Mouse (Mus musculus) liver, postnatal 0 days (tissue): ENCODE measurements at regions not wholly inside any gene's neighbourhood (a gene's known extent, or its start where the extent isn't known, plus 50 kb on each side); places are given as distances from the start of the nearest gene placed in this dataset.

Source experiments
- ATAC-seq: fragments of 200-750 bp; cut with Nextera tagmentation; 2 replicates; pipeline ENCODE4 v1.8.0; 2017; ENCODE audit warnings: mild to moderate bottlenecking, moderate library complexity
- DNase-seq: peaks from one replicate; pipeline ENCODE4 v3.0.0-alpha.2; 2016
- H3K27ac ChIP-seq: fragments of 300-500 bp; sonication (generic); 2 replicates; pipeline ENCODE4 v1.5.1; 2014; ENCODE audit warnings: antibody characterized with exemption, moderate library complexity, mild to moderate bottlenecking, low read depth
- H3K27me3 ChIP-seq: fragments of 300-500 bp; sonication (generic); 2 replicates; pipeline ENCODE4 v1.6.1; 2014; ENCODE audit warnings: low read length, control low read depth, mixed read lengths; ENCODE audit not compliant: insufficient read depth
- H3K36me3 ChIP-seq: fragments of 300-500 bp; sonication (generic); replicated peaks from 2 replicates; pipeline ENCODE4 v1.6.1; 2014; ENCODE audit warnings: mild to moderate bottlenecking, control low read depth, low read length, moderate library complexity, mixed read lengths; ENCODE audit not compliant: insufficient read depth
- H3K4me1 ChIP-seq: fragments of 300-500 bp; sonication (generic); 2 replicates; pipeline ENCODE4 v1.6.1; 2014; ENCODE audit warnings: antibody characterized with exemption, mild to moderate bottlenecking, control low read depth; ENCODE audit not compliant: insufficient read depth
- H3K4me2 ChIP-seq: fragments of 300-500 bp; sonication (generic); 2 replicates; pipeline ENCODE4 v1.6.1; 2014; ENCODE audit warnings: low read depth, mild to moderate bottlenecking, low read length, moderate library complexity, mixed read lengths
- H3K4me3 ChIP-seq: fragments of 300-500 bp; sonication (generic); 2 replicates; pipeline ENCODE4 v1.5.1; 2014; ENCODE audit warnings: low read depth, low read length
- H3K9ac ChIP-seq: fragments of 300-500 bp; sonication (generic); replicated peaks from 2 replicates; pipeline ENCODE4 v1.6.1; 2014; ENCODE audit warnings: mild to moderate bottlenecking, moderate library complexity
- H3K9me3 ChIP-seq: fragments of 300-500 bp; sonication (generic); 2 replicates; pipeline ENCODE4 v1.6.1; 2016; ENCODE audit warnings: mild to moderate bottlenecking, control low read depth, low read length, mixed read lengths
- CTCF ChIP-seq: sonication (generic); IDR thresholded peaks from 2 replicates; pipeline ENCODE4 v1.5.1; 2016; ENCODE audit warnings: antibody characterized with exemption, low read depth
- EP300 ChIP-seq: IDR thresholded peaks from 2 replicates; pipeline ENCODE4 v1.6.1; 2016; ENCODE audit warnings: antibody characterized with exemption, low read depth, mild to moderate bottlenecking
- WGBS: fragments of 180-500 bp; shearing (Covaris S2); extraction: QIAGEN DNeasy Blood & Tissue Kit; methylation state at CpG from one replicate; pipeline ENCODE4 v1.1.7; 2014; ENCODE audit not compliant: insufficient replicate concordance; 5-methylcytosine and 5-hydroxymethylcytosine counted together

DNA sequence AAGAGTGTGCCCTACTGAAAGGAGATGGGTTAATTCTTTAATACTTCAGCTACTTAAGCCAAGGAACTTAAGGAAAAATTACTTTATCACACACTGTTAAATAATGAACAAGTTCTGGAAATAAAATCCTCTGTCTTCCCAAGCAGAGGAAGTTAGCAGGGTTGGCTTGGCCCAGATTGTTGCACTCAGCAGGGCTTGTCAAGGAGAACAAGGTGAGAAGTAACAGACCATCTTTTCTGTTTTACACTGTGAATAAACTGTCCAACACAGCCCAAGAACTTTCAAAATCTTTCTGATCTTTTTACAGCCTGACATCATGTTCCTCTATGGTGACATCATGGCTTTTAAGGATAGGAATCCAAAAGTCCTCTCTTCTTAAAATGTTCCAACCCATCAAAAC is 789.1 kb downstream of the 5730522E02Rik start:
- no peak for ATAC-seq
- Histone ChIP-seq H3K27me3 (no peaks in the 10 kb centered on the region), H3K36me3 (no peaks in the 10 kb centered on the region), H3K9ac (no peak overlapping the region), H3K4me1 (no peaks in the 10 kb centered on the region), H3K4me3 (no peak overlapping the region), H3K9me3 (no peaks in the 10 kb centered on the region), H3K4me2 (no peak overlapping the region), H3K27ac (no peak overlapping the region)
- TF ChIP-seq EP300, result no peak
- no peak for TF ChIP-seq CTCF
- no peak for DNase-seq

DNA sequence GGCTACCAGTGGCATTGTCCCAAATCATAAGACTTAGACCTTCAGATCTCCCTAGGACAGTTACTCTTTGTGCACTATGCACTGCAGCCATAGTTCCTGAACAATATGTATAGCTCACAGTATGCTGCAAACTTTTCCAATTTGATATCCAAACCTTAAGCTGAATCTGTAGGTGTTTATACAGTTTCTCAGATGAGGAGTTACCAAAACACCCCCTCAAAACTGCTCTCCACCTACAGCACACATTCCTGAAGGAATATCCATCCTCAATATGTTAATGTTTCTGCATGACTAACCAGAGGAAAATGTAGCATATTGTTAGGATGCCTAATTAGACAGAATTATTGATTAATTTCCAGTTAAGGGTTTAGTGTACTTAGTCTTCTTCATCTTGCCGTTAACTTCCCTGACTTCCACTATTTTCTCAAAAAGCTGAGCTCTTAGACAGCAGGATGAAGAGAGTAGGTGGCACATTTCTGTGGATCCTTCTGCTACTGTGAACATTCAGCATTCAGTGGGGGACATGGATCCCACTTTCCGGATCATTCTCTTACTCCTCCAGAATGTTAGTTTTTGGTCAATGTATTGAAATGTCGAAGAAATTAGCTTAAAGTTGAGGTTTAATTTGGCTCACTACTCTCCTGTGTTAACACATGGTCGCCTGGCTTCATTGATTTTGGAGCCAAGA is 800.0 kb downstream of the 5730522E02Rik start:
- Histone ChIP-seq H3K4me1 (no peaks in the 10 kb centered on the region), H3K9ac (no peak overlapping the region), H3K27me3 (no peaks in the 10 kb centered on the region), H3K4me2 (no peak overlapping the region), H3K9me3 (no peaks in the 10 kb centered on the region), H3K4me3 (no peak overlapping the region), H3K36me3 (no peaks in the 10 kb centered on the region), H3K27ac (no peak overlapping the region)
- ATAC-seq (no peak), DNase-seq (no peak)
- 61% methylated on average over 4 of the region's 4 CpGs for WGBS
- TF ChIP-seq EP300 (no peak), CTCF (no peak)

DNA sequence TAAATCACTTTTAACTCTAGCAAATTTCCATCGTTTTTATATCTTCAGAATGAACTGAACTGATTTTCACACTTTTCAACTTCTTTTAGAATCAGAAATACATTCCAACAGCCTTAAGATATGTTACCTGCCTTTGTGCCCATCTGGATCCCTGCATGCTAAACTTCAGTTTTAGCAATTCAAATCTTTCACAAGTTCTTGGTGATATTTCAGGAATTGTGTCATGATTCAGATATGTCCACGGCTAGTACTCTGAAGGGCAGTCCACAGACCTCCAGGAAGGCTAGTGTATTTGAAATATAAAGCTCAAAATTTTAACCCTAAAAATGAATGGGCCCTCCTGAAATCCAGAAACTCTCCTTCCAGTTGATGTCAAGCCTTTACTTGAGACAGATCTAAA is 818.9 kb downstream of the 5730522E02Rik start:
- Histone ChIP-seq H3K27ac (no peak overlapping the region), H3K36me3 (no peaks in the 10 kb centered on the region), H3K4me3 (no peak overlapping the region), H3K9ac (no peak overlapping the region), H3K27me3 (no peaks in the 10 kb centered on the region), H3K9me3 (no peaks in the 10 kb centered on the region), H3K4me1 (no peaks in the 10 kb centered on the region), H3K4me2 (no peak overlapping the region)
- WGBS, result 45% methylated on average over 2 of the region's 2 CpGs
- no peak for TF ChIP-seq EP300
- TF ChIP-seq CTCF, result no peak
- no peak for ATAC-seq
- no peak for DNase-seq

DNA sequence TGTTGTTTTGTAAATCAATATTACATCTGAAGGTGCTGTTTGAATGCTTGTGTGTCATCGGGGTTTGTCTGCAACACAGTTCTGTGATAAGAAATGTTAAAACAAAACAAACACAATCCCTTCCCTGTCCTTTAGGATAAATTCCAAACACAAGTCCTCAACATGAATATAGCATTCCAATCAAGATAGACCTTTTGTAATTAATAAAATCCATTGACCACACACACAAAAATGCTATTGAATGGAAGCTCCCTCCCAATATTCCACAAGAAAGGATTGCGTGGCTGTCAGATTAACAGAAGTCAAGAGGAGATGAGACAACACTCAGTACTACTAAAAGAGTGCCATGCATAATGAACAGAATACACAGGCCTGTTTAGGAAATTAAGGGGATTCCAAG is 843.5 kb downstream of the 5730522E02Rik start:
- Histone ChIP-seq H3K36me3 (no peaks in the 10 kb centered on the region), H3K27me3 (no peaks in the 10 kb centered on the region), H3K27ac (no peak overlapping the region), H3K4me1 (no peaks in the 10 kb centered on the region), H3K9me3 (no peaks in the 10 kb centered on the region), H3K9ac (no peak overlapping the region), H3K4me3 (no peak overlapping the region), H3K4me2 (no peak overlapping the region)
- TF ChIP-seq EP300, result no peak
- no peak for TF ChIP-seq CTCF
- ATAC-seq (no peak), DNase-seq (no peak)
- WGBS, result 72% methylated on average over 2 of the region's 2 CpGs

DNA sequence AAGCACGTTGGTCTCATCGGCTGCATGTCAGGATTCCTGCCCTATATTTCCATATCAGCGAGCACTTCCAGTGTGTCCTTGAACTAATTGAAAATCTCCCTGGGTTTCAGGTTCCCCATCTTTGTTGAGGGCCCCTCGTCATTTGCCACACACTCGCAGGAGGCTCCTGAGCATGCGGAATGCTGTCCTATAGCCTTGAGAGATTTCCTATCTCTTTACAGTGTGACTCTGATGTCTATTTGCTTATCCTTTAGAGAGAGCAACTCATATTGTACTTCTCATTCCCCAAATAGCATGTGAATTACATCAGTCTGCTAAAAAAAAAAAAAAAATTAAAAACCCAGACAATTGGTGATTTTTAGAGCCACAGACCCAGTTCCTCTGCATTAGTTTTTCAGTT is 845.1 kb downstream of the 5730522E02Rik start:
- no peaks in the 10 kb centered on the region for H3K36me3 ChIP-seq
- no peak overlapping the region for H3K4me2 ChIP-seq
- no peaks in the 10 kb centered on the region for H3K4me1 ChIP-seq
- DNase-seq (no peak), ATAC-seq (no peak)
- WGBS, result 66% methylated on average over 6 of the region's 6 CpGs
- TF ChIP-seq CTCF, result no peak
- TF ChIP-seq EP300, result no peak
- H3K4me3 ChIP-seq, result no peak overlapping the region
- H3K9me3 ChIP-seq, result no peaks in the 10 kb centered on the region
- H3K27ac ChIP-seq, result no peak overlapping the region
- H3K27me3 ChIP-seq, result no peaks in the 10 kb centered on the region
- no peak overlapping the region for H3K9ac ChIP-seq

DNA sequence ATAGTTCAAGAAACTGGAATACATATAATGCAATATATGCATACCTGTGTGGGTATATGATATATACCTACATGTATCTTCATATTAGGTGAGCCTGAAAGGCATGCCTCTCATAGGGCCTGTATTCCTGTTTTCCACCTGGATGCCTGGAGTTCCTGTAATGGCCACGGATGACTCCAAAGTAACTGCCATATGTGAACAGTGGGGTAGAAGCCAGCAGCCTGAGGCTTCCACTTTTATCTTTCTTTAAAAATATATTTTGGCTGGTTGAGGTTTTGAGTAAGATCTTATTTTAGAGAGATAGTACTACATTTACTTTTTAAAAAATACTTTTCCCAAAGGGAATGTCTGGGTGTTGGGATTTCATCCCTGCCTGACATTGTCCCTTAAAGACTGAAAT is 850.8 kb downstream of the 5730522E02Rik start:
- Histone ChIP-seq H3K9ac (no peak overlapping the region), H3K4me3 (no peak overlapping the region), H3K4me2 (no peak overlapping the region), H3K27ac (no peak overlapping the region), H3K4me1 (no peaks in the 10 kb centered on the region), H3K36me3 (no peaks in the 10 kb centered on the region), H3K27me3 (no peaks in the 10 kb centered on the region), H3K9me3 (no peaks in the 10 kb centered on the region)
- 60% methylated on average over 1 of the region's 1 CpGs for WGBS
- no peak for DNase-seq
- TF ChIP-seq EP300 (no peak), CTCF (no peak)
- ATAC-seq, result no peak
